12 mouse cellular contexts compared by ENCODE assay signal in the genomic region with DNA sequence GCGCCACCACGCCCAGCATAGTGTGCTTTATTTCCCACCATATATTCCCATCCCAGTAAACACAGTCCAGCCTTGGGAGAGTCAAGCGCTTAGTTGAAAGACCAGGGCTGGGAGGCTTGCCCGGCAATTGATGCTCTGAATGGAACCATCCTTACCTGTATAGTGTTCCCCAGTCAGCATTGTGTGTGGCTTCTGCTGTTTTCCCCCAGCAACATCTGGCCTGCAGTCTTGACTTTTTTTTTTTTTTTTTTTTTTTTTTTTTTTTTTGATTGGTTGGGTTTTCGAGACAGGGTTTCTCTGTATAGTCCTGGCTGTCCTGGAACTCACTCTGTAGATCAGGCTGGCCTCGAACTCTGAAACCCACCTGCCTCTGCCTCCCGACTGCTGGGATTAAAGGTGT. TPM values are rescaled to one million over a fixed set of nuclear protein-coding genes. Genes with fewer than 3 reads are reported as not detected.
"Had no signal": no experiment of that assay in that cellular context is flagged by ENCODE, and none has a peak within 500 bp of the region (broad histone marks: within the 10 kb centered on the region; RNA-seq: fewer than 3 reads in every experiment).

No protein-coding gene starts in this region.

- H3K4me3 ChIP-seq: liver, embryonic 15.5 days; lung, embryonic 15.5 days; midbrain, embryonic 10.5 days; midbrain, embryonic 12.5 days; neural tube, embryonic 12.5 days had no signal

- H3K36me3 ChIP-seq: liver, embryonic 15.5 days; lung, embryonic 15.5 days; midbrain, embryonic 10.5 days; midbrain, embryonic 12.5 days; neural tube, embryonic 12.5 days had no signal

- DNase-seq: lung, adult 2 months; midbrain, embryonic 14.5 days; right cerebral cortex, postnatal 4 days; thymus, adult 18-20 months had no signal

- H3K9me3 ChIP-seq: liver, embryonic 15.5 days; lung, embryonic 15.5 days; midbrain, embryonic 12.5 days; neural tube, embryonic 12.5 days had no signal

- H3K4me1 ChIP-seq: midbrain, embryonic 12.5 days; neural tube, embryonic 12.5 days had no signal

- H3K27ac ChIP-seq: liver, embryonic 15.5 days; lung, embryonic 15.5 days; midbrain, embryonic 10.5 days; midbrain, embryonic 12.5 days; neural tube, embryonic 12.5 days had no signal

- H3K9ac ChIP-seq: liver, embryonic 15.5 days; liver, postnatal 0 days; lung, embryonic 15.5 days; midbrain, embryonic 12.5 days; neural tube, embryonic 12.5 days had no signal

RNA-seq across cellular contexts. Expression of gene Slc25a43, which starts 1.9 kb away (rescaled TPM):
- total RNA-seq: megakaryocyte-erythroid progenitor cell, adult 5-6 weeks; monocyte, adult 5-6 weeks had no signal
